Mouse (Mus musculus) left cerebral cortex, postnatal 14 days (tissue): ENCODE measurements at regions not wholly inside any gene's neighbourhood (a gene's known extent, or its start where the extent isn't known, plus 50 kb on each side); places are given as distances from the start of the nearest gene placed in this dataset.
"Not testable (repeated sequence)": the region's sequence is repeated elsewhere in the genome, so short reads cannot be mapped to it uniquely, and the experiment has no call there.

ENCODE experiments used
- DNase-seq, 2 experiments: peaks; one replicate each; pipeline ENCODE4 v3.0.0; 2021 to 2022; ENCODE audit warnings: low spot score in 2 of 2, mixed read lengths in 1 of 2
- intact Hi-C: fragments of 180-260 bp; cut with DNase I; formaldehyde crosslinking; loops from one replicate; pipeline ENCODE4 v1.15.1; 2025

GRCm38 (mm10) chr12:22802011-22802410 lies 978.1 kb downstream of the Gm10330 start:
- intact Hi-C loops, result not testable (repeated sequence)
- DNase-seq, result peak in 1 of 2 experiments; percentile 1
